10 mouse cellular contexts compared by ENCODE assay signal in genomic region chr5:65505786-65506185, GRCm38 (mm10). TPM values are rescaled to one million over a fixed set of nuclear protein-coding genes. Genes with fewer than 3 reads are reported as not detected.
A peak's percentile ranks its signal among the peaks of the same experiment; 100 is the strongest.
DNase-seq lines count a peak whose midpoint lies in the region; ATAC-seq and TF ChIP-seq lines count a peak whose summit lies in the region.
"Had no signal": no experiment of that assay in that cellular context is flagged by ENCODE, and none has a peak within 500 bp of the region (broad histone marks: within the 10 kb centered on the region; RNA-seq: fewer than 3 reads in every experiment).

No protein-coding gene starts in this region.

- TF ChIP-seq CTCF in layer of hippocampus, adult 2 months (conservative IDR thresholded peaks at IDR 0.05): no peak

- TF ChIP-seq POLR2A in limb, embryonic 14.5 days (IDR thresholded peaks at IDR 0.05; ENCODE audit: borderline replicate concordance, extremely low read depth, insufficient read depth, insufficient read length): no peak

- H3K27me3 ChIP-seq in limb, embryonic 14.5 days (ENCODE audit: control insufficient read depth, insufficient read depth, low read length): no peaks in the 10 kb centered on the region
- H3K27me3 ChIP-seq in neural tube, embryonic 13.5 days: no peaks in the 10 kb centered on the region

- intact Hi-C loops in heart, postnatal 36 days (cut with DNase I): no loop called here

- H3K4me2 ChIP-seq in limb, embryonic 14.5 days (replicated peaks; ENCODE audit: low read depth, low read length, severe bottlenecking): peak overlapping the region; percentile 32
- peak overlapping the region; percentile 42 for H3K4me2 ChIP-seq in neural tube, embryonic 13.5 days

- H3K4me3 ChIP-seq in limb, embryonic 14.5 days (replicated peaks; ENCODE audit: low read length): no peak overlapping the region
- H3K4me3 ChIP-seq in neural tube, embryonic 13.5 days: no peak overlapping the region
- H3K4me3 ChIP-seq in layer of hippocampus, adult 2 months: no peak overlapping the region

- H3K4me1 ChIP-seq in limb, embryonic 14.5 days (ENCODE audit: control insufficient read depth, insufficient read depth, low read length): no peaks in the 10 kb centered on the region
- no peaks in the 10 kb centered on the region for H3K4me1 ChIP-seq in neural tube, embryonic 13.5 days (replicated peaks)

- peak; percentile 82 for ATAC-seq in granulocyte monocyte progenitor cell, adult 5-6 weeks (replicated peaks; ENCODE audit: poor library complexity, severe bottlenecking)
- ATAC-seq in limb, embryonic 14.5 days (ENCODE audit: low FRiP score, low read depth): no peak
- ATAC-seq in neural tube, embryonic 13.5 days (ENCODE audit: low read depth): no peak

- H3K9me3 ChIP-seq in limb, embryonic 14.5 days (ENCODE audit: control insufficient read depth, low read length): no peaks in the 10 kb centered on the region
- H3K9me3 ChIP-seq in neural tube, embryonic 13.5 days: no peaks in the 10 kb centered on the region

- 16% methylated on average over 8 of the region's 8 CpGs for WGBS in limb, embryonic 14.5 days
- 8% methylated on average over 8 of the region's 8 CpGs for WGBS in neural tube, embryonic 13.5 days

- H3K27ac ChIP-seq in limb, embryonic 14.5 days (replicated peaks; ENCODE audit: low read depth, low read length): no peak overlapping the region
- H3K27ac ChIP-seq in neural tube, embryonic 13.5 days (replicated peaks): no peak overlapping the region
- H3K27ac ChIP-seq in layer of hippocampus, adult 2 months: no peak overlapping the region

- peak; percentile 85 for DNase-seq in heart, adult 11 months
- no peak for DNase-seq in heart, postnatal 36 days
- DNase-seq in ZHBTc4 (ENCODE audit: low read depth, low spot score) (peak; percentile 45), adipocyte (ENCODE audit: low spot score) (no peak)
- DNase-seq in limb, embryonic 14.5 days (ENCODE audit: low spot score): peak; percentile 58
- DNase-seq in layer of hippocampus, adult 2 months (ENCODE audit: low spot score in 2 of 2): no peak

- H3K36me3 ChIP-seq in limb, embryonic 14.5 days (ENCODE audit: control insufficient read depth, insufficient read depth, low read length): no peaks in the 10 kb centered on the region
- no peaks in the 10 kb centered on the region for H3K36me3 ChIP-seq in neural tube, embryonic 13.5 days

- no peak overlapping the region for H3K9ac ChIP-seq in limb, embryonic 14.5 days (ENCODE audit: low read depth, low read length, severe bottlenecking)
- no peak overlapping the region for H3K9ac ChIP-seq in neural tube, embryonic 13.5 days

RNA-seq across cellular contexts. Expression of gene Gm43552, which starts 13.2 kb away (rescaled TPM):
- total RNA-seq in heart, postnatal 36 days (2021): 1 to 10 TPM in 1 of 2 experiments, not detected in 1; 2.1 TPM
- total RNA-seq in granulocyte monocyte progenitor cell, adult 5-6 weeks (2014; fragmentation: Nextera tagmentation): not detected in 2 replicates
- total RNA-seq in granulocyte monocyte progenitor cell, adult 5-6 weeks (2017): not detected in 2 replicates
- polyA plus RNA-seq in limb, embryonic 14.5 days (2012; rRNA removed): not detected in 2 replicates
- polyA plus RNA-seq in limb, embryonic 14.5 days (2014; fragmentation: Nextera tagmentation; extraction: Ambion mirVana): not detected in 2 replicates
- not detected in 2 replicates for polyA plus RNA-seq in neural tube, embryonic 13.5 days (2015; fragmentation: Nextera tagmentation; extraction: Ambion mirVana)
- total RNA-seq in layer of hippocampus, adult 2 months (2021): 1 to 10 TPM; 4.4 to 5.7 TPM
- total RNA-seq: MEL had no signal
- polyA plus RNA-seq: large intestine, adult 2 months had no signal

RNA-seq across cellular contexts. Expression of gene Smim14, which starts 31.2 kb away (rescaled TPM):
- total RNA-seq in heart, postnatal 36 days (2021): 10 to 100 TPM; 88.8 to 95.0 TPM
- total RNA-seq in granulocyte monocyte progenitor cell, adult 5-6 weeks (2014; fragmentation: Nextera tagmentation): 127 and 147 TPM in 2 replicates
- total RNA-seq in granulocyte monocyte progenitor cell, adult 5-6 weeks (2017): 95.5 and 104 TPM in 2 replicates
- 76.7 and 93.7 TPM in 2 replicates for polyA plus RNA-seq in limb, embryonic 14.5 days (2012; rRNA removed)
- 137 and 138 TPM in 2 replicates for polyA plus RNA-seq in limb, embryonic 14.5 days (2014; fragmentation: Nextera tagmentation; extraction: Ambion mirVana)
- 185 and 191 TPM in 2 replicates for polyA plus RNA-seq in neural tube, embryonic 13.5 days (2015; fragmentation: Nextera tagmentation; extraction: Ambion mirVana)
- 100 to 1,000 TPM; 149 to 159 TPM for total RNA-seq in layer of hippocampus, adult 2 months (2021)

RNA-seq across cellular contexts. Expression of gene Ube2k, which starts 31.2 kb away (rescaled TPM):
- total RNA-seq in heart, postnatal 36 days (2021): 10 to 100 TPM; 59.4 to 67.6 TPM
- 151 and 175 TPM in 2 replicates for total RNA-seq in granulocyte monocyte progenitor cell, adult 5-6 weeks (2014; fragmentation: Nextera tagmentation)
- total RNA-seq in granulocyte monocyte progenitor cell, adult 5-6 weeks (2017): 34.3 and 49.7 TPM in 2 replicates
- 70.9 and 107 TPM in 2 replicates for polyA plus RNA-seq in limb, embryonic 14.5 days (2012; rRNA removed)
- 134 and 137 TPM in 2 replicates for polyA plus RNA-seq in limb, embryonic 14.5 days (2014; fragmentation: Nextera tagmentation; extraction: Ambion mirVana)
- 204 and 218 TPM in 2 replicates for polyA plus RNA-seq in neural tube, embryonic 13.5 days (2015; fragmentation: Nextera tagmentation; extraction: Ambion mirVana)
- 100 to 1,000 TPM; 121 to 127 TPM for total RNA-seq in layer of hippocampus, adult 2 months (2021)

Comparison
In these comparisons a context has a peak if more than half of its experiments do, and no peak if none do; other contexts are left out.
1. DNase-seq: peak in heart, adult 11 months (single experiment), ZHBTc4 (single experiment) and limb, embryonic 14.5 days (single experiment); none in heart, postnatal 36 days (0 of 2), layer of hippocampus, adult 2 months (0 of 2) and adipocyte (single experiment).